Mouse (Mus musculus) kidney, postnatal 14 days (tissue): ENCODE results near the gene Pclo.
"Not testable (repeated sequence)": the region's sequence is repeated elsewhere in the genome, so short reads cannot be mapped to it uniquely, and the experiment has no call there.

ENCODE experiments used
- DNase-seq: peaks from one replicate; pipeline ENCODE4 v3.0.0; 2022; ENCODE audit warnings: mixed read lengths

Pclo gene

DNA sequence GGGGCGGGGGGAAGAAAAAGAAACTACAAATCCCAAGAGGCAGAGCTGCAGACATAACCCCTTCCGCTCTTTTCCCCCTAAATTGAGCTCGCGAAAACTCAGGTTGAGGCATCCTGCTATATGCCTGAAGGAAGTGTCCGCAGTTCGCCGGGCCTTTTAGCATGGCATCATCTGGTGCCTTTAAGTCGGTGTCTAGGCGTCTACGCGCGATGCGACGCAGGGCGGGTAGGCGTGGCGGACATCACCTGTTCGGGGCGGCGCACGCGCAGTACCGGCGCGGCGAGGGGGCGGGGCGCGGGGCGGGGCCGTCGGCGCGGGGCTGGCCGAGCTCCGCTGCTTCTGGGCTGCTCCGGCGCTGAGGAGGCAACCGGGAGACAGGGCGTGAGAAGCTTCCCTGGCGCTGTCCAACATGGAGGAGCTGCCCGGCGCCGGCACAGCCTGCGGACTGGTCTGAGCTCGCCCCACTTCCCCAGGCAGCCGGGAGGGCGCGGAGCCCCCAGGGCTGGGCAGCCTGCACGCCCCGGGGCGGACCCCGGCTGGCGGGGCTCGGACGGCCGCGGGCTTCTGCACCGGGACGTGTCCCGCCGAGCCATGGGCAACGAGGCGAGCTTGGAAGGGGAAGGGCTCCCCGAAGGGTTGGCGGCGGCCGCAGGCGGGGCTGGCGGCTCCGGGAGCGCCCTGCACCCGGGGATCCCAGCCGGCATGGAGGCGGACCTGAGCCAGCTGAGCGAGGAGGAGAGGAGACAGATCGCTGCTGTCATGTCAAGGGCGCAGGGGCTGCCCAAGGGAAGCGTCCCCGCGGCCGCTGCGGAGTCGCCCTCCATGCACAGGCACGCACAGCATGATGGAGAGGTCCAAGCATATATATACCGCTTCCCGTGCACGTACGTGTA lies at the start of gene Pclo:
TSS of gene Pclo (plus strand) at position 288 of the 893 bp plus-strand sequence.
- DNase-seq, result peak; percentile 91

DNA sequence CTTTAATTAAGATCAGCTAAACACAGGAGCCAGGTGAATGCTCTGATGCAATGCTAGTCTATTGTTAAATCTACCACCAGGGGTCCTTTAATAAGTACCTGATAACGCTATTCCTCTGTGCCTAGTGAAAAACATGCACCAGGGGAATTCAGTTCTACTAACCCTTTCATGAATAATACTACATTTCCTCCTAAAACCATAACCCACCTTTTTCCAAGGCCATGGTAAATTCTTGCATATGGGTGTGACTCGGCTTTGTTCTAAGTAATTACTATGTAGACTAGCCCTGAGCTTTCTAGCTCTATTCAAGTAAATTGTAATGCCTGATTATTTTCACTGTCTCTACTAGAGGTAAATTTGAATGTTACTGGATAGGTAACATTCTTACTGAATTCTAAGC lies 20.3 kb upstream of the Pclo start:
- not testable (repeated sequence) for DNase-seq

DNA sequence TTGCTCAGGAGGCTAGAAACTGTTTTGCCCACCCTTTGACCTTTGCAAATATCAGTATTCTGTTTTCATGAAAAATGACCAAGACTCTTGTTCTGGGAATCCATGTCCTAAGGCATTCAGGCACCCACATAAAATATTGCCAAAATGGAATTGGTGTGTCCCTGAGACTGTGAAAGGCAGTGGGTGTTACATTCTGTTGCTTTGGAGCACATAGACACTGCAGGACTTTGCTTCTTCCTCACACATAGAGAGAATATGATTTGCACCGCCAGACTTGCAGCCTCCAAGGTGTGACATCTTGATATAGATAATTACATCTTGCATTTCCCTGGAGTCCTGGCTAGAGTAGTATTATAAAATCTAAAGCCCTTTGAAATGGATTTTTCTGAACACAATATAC lies 6.2 kb upstream of the Pclo start:
- DNase-seq, result no peak

DNA sequence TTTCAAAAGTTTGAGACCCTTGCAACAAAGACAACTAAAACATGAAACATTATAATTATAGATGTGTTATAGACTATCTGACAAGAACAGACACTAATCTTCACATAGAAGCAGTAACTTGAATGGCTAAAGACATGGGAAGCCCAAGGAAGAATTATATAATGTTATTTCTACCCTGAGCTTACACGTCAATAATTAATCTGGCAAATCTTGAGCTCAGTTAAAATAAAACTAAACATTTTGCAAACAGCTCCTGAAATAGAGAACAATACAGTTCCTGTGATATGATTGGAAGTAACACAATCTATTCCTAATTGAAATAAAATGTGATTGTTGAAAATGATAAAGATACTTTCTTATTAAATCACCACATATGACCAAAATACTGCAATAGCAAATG lies 5.1 kb upstream of the Pclo start:
- DNase-seq, result no peak

DNA sequence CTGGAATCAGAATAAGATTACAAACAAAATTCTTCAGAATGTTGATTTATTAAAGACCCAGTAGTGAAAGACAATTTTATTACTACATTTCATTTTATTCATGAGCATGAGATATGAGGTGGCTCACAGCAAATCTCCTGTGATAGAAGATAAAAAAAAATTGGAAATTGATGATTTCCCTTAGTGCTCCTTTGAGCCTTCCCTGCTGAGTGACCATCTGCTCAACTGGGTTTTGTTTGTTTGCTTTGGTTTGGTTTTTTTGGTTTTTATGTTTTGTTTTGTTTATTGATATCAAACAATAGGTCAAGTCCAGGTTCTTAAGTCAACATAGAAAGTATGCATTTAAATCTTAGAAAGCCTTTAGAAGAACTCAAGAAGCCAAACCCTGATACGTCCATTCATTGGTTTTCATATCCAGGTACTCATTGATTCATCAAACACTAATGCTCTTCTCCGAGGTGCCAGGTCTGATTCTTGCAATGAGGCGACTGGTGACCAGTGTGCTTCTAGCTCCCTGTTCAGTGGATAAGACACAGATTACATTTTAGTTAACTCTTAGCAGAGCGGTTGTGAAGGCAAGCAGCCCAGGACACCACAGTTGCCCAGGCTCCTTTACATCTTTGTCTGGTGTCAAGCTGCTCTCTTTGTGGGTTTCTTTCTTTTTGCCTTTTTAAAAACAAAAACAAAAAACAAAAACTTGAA lies 3.6 kb downstream of the Pclo start:
- no peak for DNase-seq

DNA sequence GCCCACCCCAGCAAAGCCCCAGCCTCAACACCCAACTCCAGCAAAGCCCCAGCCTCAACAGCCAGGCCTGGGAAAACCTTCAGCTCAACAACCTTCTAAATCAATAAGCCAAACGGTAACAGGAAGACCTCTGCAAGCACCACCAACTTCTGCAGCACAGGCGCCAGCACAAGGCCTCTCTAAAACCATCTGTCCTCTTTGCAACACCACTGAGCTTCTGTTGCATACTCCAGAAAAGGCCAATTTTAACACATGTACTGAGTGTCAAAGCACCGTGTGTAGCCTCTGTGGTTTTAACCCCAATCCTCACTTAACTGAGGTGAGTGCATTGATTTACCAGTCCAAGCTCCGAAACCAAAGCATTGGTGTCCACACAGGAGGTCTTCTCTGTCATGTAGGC lies 7.3 kb downstream of the Pclo start:
- no peak for DNase-seq

DNA sequence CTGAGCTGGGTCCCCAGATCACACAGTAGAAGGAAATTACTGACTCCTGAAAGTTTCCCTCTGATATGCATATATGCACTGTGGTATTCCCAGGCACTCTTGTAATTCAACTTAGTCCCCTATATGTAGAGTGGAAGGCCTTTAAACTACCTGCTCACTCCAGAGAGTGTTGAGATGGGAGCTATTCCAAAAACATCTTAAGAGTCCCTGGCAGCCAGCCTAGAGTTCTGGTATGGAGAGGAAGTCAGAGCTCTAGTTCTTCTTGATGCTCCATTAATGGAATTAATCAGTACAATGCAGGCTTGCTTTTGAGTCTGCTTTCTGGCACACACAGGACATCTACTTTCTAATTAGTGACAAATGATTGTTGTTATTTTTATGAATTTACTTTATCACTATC lies 11.3 kb downstream of the Pclo start:
- DNase-seq, result peak; percentile 6

DNA sequence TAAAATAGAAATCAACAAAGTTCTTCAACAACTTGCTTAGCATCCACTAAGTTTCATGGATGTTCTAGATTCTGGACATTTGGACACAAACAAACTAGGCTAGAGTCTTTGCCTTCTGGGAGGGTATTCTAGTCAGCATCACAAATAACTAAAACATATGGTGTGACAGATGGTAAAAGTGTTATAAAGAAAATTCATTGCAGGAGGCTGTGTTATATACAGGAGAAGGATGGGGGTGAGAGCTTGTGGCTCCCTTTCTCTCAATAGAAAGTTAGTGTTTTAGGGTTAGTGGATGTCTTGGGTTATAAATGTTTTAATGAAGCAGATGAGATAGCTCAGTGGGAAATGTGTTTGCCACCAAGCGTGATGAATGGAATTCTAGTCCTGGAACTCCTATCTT lies 13.1 kb downstream of the Pclo start:
- no peak for DNase-seq

DNA sequence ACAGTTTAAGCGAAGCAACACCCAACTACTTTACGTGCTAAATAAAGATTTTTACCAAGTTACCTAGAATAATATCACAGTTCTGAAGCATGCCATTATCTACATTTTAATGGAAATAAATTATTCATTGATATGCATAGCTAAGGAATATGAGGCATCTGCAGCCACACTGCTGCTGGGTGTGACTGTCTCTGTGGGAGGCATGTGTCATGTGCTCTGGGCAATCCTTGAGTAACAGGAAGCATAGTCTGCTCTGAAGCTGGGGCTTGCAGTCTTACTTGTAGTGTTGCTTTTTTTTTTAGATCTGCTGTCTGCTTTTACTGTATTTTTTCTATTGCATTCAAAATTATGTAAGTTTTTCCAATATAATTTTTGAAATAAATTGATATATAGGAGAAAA lies 17.2 kb downstream of the Pclo start:
- DNase-seq, result no peak

DNA sequence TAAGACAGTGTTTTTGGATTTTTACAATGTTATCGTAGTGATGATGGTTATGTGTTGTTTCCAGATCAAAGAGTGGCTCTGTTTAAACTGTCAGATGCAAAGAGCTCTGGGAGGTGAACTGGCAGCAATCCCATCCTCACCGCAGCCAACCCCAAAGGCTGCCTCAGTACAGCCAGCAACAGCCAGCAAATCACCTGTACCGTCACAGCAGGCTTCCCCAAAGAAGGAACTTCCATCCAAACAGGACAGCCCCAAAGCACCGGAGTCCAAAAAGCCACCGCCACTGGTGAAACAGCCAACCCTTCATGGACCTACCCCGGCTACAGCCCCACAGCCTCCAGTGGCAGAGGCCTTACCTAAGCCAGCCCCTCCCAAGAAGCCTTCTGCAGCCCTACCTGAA lies 24.6 kb downstream of the Pclo start:
- no peak for DNase-seq

DNA sequence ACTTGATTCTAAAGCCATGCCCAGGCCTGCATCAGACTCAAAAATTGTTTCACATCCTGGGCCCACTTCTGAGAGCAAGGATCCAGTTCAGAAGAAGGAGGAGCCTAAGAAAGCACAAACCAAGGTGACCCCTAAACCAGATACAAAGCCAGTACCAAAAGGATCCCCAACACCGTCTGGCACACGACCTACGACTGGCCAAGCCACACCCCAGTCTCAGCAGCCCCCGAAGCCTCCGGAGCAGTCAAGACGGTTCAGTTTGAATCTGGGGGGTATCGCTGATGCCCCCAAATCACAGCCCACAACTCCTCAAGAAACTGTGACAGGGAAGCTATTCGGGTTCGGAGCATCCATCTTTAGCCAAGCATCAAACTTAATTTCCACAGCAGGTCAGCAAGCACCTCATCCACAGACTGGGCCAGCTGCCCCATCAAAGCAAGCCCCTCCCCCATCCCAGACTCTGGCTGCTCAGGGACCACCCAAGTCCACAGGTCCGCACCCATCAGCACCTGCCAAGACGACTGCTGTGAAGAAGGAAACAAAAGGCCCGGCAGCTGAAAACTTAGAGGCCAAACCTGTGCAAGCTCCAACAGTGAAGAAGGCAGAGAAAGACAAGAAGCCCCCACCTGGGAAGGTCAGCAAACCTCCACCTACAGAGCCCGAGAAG lies 25.4 kb downstream of the Pclo start:
- DNase-seq, result no peak

DNA sequence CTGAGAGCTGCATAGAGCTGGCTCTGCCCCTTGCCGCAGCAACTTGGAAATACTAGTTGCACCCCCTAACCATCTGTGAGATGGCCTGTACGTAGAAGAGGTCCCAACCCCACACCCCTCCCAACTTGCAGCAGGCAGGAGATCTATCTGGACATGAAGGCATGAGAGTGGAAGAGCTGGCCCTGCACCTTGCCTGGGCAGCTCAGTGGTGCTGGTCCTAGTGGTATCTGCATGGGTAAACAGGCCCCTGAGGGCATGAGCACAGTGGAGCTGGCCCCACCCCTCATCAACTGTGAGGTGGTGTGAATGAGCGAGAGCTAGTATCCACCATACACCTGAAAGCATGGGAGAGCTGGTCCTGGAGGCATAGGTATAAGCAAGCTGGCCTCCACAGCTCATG lies 60.9 kb downstream of the Pclo start:
- no peak for DNase-seq

DNA sequence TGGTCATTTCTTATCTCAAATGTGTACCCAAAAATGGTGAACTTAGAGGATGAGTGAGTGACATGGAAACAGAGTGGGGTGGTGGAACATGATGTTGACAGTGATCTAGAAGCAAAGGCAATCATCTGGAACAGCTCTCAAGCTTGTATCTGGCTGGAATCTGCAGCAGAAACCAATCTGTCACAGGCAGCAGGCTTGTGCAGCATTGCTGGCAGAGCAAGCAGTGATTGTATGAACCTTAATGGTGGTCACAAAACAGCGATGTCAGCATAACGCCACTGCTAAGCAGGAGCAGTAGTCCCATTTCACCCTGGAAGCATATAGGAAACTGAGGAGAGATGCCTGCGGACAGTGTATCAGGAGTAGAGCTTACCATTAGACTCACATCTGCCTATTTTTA lies 76.8 kb downstream of the Pclo start:
- DNase-seq, result no peak

DNA sequence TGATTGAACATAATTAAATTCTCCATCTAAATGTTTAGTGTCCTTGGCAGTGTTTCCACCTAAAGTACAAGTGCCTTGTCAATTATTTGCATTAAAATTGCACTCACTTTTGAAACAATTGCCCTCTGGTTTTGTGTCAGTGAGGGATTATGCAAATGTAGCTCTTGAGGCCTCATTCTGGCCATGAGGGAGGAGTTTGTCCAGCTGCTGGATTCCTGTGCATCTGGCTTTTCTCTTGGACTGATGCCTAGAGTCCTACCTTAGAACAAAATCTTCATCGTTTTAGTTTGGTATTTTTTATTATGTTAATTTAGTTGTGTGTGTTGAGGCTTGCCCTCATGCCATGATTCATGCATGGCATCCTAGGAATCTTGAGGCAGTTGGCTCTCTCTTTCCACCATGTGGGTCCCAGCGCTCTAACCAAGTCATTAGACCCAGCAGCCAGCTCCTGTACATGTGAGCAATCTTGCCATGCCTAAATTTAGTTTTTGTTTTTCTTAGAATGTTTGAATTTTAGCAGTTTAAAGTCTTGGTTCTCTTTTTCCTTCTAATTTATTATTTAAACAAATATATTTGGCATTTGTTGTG lies 80.8 kb downstream of the Pclo start:
- DNase-seq, result no peak

DNA sequence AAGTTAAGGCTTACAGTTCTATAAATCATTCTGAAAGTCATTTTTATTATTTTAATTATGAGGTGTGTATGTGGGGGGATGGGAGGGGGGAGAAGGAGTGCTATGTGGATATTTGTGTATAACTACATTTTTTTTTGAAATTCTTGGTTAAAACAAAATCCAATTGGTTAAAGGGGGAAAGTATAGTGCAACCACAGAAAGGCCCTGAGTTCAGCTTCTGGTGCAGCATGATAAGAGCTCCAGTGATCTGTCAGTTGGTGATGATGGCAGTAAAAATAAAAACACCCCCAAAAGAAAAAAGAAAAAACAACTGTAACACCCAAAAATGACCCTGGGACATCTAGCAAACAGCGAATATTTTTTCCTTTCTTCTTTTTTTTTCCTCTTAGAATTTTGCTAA lies 93.6 kb downstream of the Pclo start:
- DNase-seq, result no peak

DNA sequence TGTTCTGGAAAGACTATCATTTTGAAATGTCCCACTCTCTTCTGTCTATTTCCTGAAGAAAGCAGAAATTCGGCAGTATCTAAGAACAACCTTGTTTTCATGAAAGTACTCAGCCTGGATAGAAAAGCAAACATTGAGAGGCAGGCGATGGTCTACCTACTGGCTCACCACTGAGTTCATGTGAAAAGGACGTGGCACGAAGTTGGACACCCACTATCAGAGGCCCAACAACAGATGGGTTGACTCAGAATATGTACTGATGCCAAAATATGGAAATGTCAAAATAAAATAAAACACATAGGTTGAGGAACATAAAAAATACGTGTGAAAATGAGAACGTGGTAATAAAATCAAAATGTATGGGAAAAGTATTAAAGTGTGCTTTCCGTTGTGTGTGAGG lies 106.4 kb downstream of the Pclo start:
- DNase-seq, result no peak

DNA sequence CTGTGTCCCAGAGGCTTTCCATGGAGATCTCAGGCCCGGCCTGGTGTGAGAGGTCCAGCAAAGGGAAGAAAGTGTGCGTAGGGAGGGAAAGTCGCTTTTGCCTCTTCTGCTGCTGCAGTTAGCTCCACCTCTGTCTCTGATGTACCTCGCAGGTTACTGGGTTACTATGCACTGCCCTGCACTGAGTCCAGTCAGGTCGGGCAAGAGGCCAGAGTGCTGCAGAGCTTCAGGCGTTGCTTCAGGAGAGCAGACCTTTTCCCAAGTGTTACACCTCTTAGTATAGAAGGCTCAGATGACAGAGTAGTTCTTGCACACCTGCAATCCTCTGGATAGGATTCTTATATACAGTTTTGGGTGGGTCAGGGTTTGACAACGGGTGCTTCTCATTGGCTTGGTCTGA lies 108.6 kb downstream of the Pclo start:
- DNase-seq, result peak; percentile 8

DNA sequence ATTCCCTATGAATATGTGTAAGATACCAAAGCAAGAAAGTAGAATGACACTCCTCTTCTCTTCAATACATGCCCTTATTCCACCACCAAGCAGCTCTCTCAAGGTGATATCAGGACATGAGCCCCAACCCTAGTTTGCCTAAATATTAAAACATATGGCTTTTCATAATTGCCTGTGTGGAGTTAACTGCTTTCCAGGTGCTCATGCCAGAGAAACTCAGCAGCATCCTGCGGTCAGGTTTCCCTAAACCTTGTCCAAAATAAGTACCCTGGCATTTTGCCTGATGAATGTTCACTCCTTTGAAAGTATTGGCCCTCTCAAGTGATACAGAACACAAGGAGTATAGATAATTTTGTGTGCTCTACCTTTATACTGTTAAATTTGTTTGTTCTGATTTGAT lies 126.5 kb downstream of the Pclo start:
- DNase-seq, result no peak

DNA sequence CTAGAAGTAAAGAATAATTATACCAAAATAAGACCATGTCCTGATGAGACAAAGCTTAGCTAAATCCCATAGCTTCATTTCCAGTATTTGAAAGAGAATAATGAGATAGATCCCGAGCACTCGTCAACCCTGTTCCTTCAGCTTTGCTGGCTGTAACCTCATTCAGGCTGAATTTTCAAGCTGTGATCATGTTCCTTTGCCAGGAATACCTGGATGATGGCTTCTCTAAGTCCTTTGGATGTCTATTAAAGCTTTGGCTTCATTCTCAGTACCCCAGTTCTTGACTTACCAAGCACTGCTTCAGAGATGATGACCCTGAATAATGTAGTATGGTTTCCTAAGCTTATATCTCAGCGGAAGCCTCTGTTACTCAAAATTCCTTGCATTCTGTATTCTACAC lies 131.1 kb downstream of the Pclo start:
- DNase-seq, result no peak

DNA sequence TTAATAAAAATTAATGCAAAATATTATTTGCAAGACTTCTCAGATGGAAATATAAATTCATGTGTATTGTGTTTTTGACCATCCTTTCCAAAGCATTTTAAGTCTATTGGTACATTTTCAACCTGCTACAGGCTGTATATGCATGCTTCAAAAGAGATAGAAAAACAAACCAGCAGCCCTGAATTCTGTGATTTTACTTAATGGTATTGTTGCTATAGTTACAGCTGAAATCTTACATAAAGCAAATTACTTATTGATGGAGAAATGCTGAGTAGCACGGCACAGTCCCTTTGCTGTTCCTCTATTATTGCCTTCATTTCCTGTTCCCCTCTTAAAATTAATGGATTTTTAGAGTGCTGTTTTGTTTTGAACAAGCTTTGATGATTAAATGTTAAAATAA lies 145.9 kb downstream of the Pclo start:
- no peak for DNase-seq

DNA sequence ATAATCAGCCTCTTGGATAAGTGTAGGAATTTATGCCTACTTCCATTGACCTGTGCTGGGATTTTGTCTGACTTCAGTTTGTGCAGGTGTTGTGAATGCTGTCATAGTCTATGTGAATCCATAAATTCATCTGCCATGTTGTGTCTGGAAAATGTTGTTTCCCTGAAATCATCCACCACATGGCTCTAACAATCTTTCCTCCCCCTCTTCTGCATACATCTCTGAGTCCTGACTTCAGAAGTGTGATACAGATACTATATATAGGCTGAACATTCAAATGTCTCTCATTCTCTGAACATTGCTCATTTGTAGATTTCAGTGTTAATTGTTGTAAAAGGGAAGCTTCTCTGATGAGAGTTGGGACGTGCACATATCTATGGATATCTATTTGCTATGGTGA lies 147.5 kb downstream of the Pclo start:
- DNase-seq, result no peak

DNA sequence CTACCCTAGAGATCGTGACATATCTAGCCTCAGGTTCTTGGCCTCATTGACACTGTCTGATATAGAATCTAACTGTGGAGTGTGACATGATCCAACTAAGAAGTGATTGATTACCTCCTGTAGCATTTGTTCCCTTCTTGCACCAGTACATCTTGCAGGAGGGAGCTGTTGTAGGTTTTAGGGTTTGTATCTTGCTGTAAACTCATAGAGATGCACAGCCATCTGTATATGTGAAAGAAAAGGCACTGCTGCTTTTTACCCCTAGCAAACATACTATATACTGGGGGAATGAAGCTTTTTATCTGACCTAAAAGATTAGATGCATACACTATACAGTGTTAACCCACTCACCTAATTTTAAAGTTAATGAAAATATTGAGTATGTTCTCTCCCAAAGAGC lies 147.9 kb downstream of the Pclo start:
- no peak for DNase-seq

DNA sequence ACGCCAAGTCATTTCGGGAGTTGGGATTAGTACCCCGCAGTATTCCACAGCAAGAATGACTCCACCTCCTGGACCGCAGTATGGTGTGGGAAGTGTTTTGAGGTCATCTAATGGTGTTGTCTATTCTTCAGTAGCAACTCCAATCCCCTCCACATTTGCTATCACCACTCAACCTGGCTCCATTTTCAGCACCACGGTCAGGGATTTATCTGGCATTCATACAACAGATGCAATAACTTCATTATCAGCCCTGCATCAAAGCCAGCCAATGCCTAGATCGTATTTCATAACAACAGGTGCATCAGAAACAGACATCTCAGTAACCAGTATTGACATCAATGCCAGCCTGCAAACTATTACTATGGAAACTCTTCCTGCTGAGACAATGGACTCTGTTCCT lies 165.7 kb downstream of the Pclo start:
- no peak for DNase-seq

DNA sequence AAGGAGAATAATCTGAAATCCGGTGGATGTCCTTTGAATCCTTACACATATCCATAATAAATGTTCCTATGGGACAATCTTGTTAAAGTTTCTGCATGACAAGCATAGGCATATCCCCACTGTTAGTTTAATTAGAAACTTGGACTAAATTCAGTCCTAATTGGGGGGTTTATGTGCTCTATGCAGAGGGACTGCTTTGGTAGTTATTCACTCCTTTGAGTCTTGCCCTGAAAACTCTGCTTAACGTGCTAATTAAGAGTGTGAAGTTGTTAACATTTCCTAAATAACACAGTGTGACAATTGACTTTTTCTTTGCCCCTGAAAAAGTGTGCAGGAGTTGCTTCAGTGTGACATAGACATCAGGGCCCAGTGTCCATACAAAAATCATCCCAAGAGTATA lies 177.3 kb downstream of the Pclo start:
- no peak for DNase-seq
